Mouse (Mus musculus) liver, embryonic 11.5 days (tissue): ENCODE measurements around the gene Avpr2. TPM values are rescaled to one million over a fixed set of nuclear protein-coding genes. Genes with fewer than 3 reads are reported as not detected.
A peak's percentile ranks its signal among the peaks of the same experiment; 100 is the strongest.

Experiments
- ATAC-seq: fragments of 200-750 bp; cut with Nextera tagmentation; replicated peaks from 2 replicates; pipeline ENCODE4 v1.8.0; 2017; ENCODE audit warnings: moderate number of reproducible peaks, mild to moderate bottlenecking, moderate TSS enrichment, moderate library complexity; ENCODE audit not compliant: low FRiP score
- DNase-seq: peaks from one replicate; pipeline ENCODE4 v3.0.0-alpha.2; 2017; ENCODE audit warnings: low spot score
- H3K27ac ChIP-seq: fragments of 300-500 bp; sonication (generic); 2 replicates; pipeline ENCODE4 v1.5.1; 2014; ENCODE audit warnings: mild to moderate bottlenecking, low read depth, low read length, control low read depth
- H3K27me3 ChIP-seq: fragments of 300-500 bp; sonication (generic); replicated peaks from 2 replicates; pipeline ENCODE4 v1.6.1; 2014; ENCODE audit warnings: low read length, mixed read lengths; ENCODE audit not compliant: control insufficient read depth, insufficient read depth
- H3K36me3 ChIP-seq: fragments of 300-500 bp; sonication (generic); 2 replicates; pipeline ENCODE4 v1.6.1; 2014; ENCODE audit warnings: mild to moderate bottlenecking, low read length, moderate library complexity, mixed read lengths; ENCODE audit not compliant: control insufficient read depth, insufficient read depth
- H3K4me1 ChIP-seq: fragments of 300-500 bp; sonication (generic); replicated peaks from 2 replicates; pipeline ENCODE4 v1.6.1; 2014; ENCODE audit warnings: low read length, mixed read lengths; ENCODE audit not compliant: control insufficient read depth, insufficient read depth
- H3K4me2 ChIP-seq: fragments of 300-500 bp; sonication (generic); 2 replicates; pipeline ENCODE4 v1.6.1; 2014; ENCODE audit warnings: mild to moderate bottlenecking, control low read depth, moderate library complexity
- H3K4me3 ChIP-seq: fragments of 300-500 bp; sonication (generic); 2 replicates; pipeline ENCODE4 v1.5.1; 2014; ENCODE audit warnings: low read depth, low read length, control low read depth
- H3K9ac ChIP-seq: fragments of 300-500 bp; sonication (generic); 2 replicates; pipeline ENCODE4 v1.6.1; 2014; ENCODE audit warnings: low read depth, low read length, control low read depth
- H3K9me3 ChIP-seq: fragments of 300-500 bp; sonication (generic); 2 replicates; pipeline ENCODE4 v1.6.1; 2016; ENCODE audit warnings: low read length, inconsistent platforms, mixed read lengths; ENCODE audit not compliant: control insufficient read depth
- WGBS: fragments of 180-500 bp; shearing (Covaris S2); extraction: QIAGEN DNeasy Blood & Tissue Kit; methylation state at CpG from one replicate; pipeline ENCODE4 v1.1.7; 2014; 5-methylcytosine and 5-hydroxymethylcytosine counted together
- polyA plus RNA-seq: library from polyadenylated mRNA; unstranded; fragments of >200 nt; fragmentation: Nextera tagmentation; extraction: Ambion mirVana; gene quantifications from 2 replicates; pipeline ENCODE4 v1.2.1, GENCODE M21; 2014

Avpr2 gene
- polyA plus RNA-seq, 1 experiment from 2014 or later, result 0.22 TPM

- DNase-seq, result no peak
- peak overlapping the region; percentile 40 for H3K4me3 ChIP-seq
These were observed 18.5 kb downstream of the Avpr2 start for GRCm38 (mm10) chrX:73910451-73910850.

GRCm38 (mm10) chrX:73911156-73911555, 19.3 kb downstream of the Avpr2 start:
- WGBS, result 16% methylated on average over 24 of the region's 26 CpGs
- peak overlapping the region; percentile 75 for H3K4me2 ChIP-seq
- H3K9me3 ChIP-seq, result no peaks in the 10 kb centered on the region
- peak overlapping the region; percentile 62 for H3K9ac ChIP-seq
- no peaks in the 10 kb centered on the region for H3K36me3 ChIP-seq
- H3K27ac ChIP-seq, result peak overlapping the region; percentile 56
- peaks cover 2% of the 10 kb centered on the region for H3K4me1 ChIP-seq
- peaks cover 3% of the 10 kb centered on the region; the same call in 1 of the 2 replicates for H3K27me3 ChIP-seq
- ATAC-seq (peak; percentile 46; the same call in 1 of the 2 replicates), DNase-seq (peak; percentile 46)
- H3K4me3 ChIP-seq, result peak overlapping the region; percentile 40

More at GRCm38 (mm10) chrX:73910451-73910850, 18.5 kb downstream of the Avpr2 start:
- peak overlapping the region; percentile 56; the same call in 1 of the 2 replicates for H3K27ac ChIP-seq
- peak overlapping the region; percentile 75 for H3K4me2 ChIP-seq
- H3K36me3 ChIP-seq, result no peaks in the 10 kb centered on the region
- H3K9me3 ChIP-seq, result no peaks in the 10 kb centered on the region
- ATAC-seq, result no peak
- no peak overlapping the region; the same call in 1 of the 2 replicates for H3K9ac ChIP-seq
- H3K27me3 ChIP-seq, result peaks cover 3% of the 10 kb centered on the region; the same call in 1 of the 2 replicates
- peaks cover 2% of the 10 kb centered on the region for H3K4me1 ChIP-seq

GRCm38 (mm10) chrX:73911588-73911987, 19.7 kb downstream of the Avpr2 start:
- WGBS, result 64% methylated on average over 2 of the region's 2 CpGs
- no peaks in the 10 kb centered on the region for H3K36me3 ChIP-seq
- H3K27ac ChIP-seq, result peak overlapping the region; percentile 56
- no peak overlapping the region; the same call in 1 of the 2 replicates for H3K9ac ChIP-seq
- H3K4me1 ChIP-seq, result peaks cover 2% of the 10 kb centered on the region
- DNase-seq (no peak), ATAC-seq (no peak)
- H3K27me3 ChIP-seq, result peaks cover 3% of the 10 kb centered on the region; the same call in 1 of the 2 replicates
- peak overlapping the region; percentile 75 for H3K4me2 ChIP-seq
- H3K4me3 ChIP-seq, result no peak overlapping the region
- no peaks in the 10 kb centered on the region for H3K9me3 ChIP-seq

- H3K27ac ChIP-seq, result peak overlapping the region; percentile 70
- H3K9ac ChIP-seq, result no peak overlapping the region
- peak overlapping the region; percentile 34 for H3K4me3 ChIP-seq
- H3K9me3 ChIP-seq, result no peaks in the 10 kb centered on the region
- H3K4me2 ChIP-seq, result peak overlapping the region; percentile 64
- ATAC-seq (peak; percentile 95), DNase-seq (peak; percentile 79)
- 22% methylated on average over 31 of the region's 31 CpGs for WGBS
- H3K36me3 ChIP-seq, result no peaks in the 10 kb centered on the region; the same call in 1 of the 2 replicates
- H3K4me1 ChIP-seq, result peaks cover 2% of the 10 kb centered on the region
- H3K27me3 ChIP-seq, result peaks cover 6% of the 10 kb centered on the region; the same call in 1 of the 2 replicates
These were observed 23.2 kb downstream of the Avpr2 start for GRCm38 (mm10) chrX:73914827-73915703.

- no peak for ATAC-seq
- WGBS, result 85% methylated on average over 8 of the region's 8 CpGs
- Histone ChIP-seq H3K4me3 (no peak overlapping the region), H3K9ac (no peak overlapping the region), H3K9me3 (no peaks in the 10 kb centered on the region), H3K36me3 (no peaks in the 10 kb centered on the region; the same call in 1 of the 2 replicates), H3K4me2 (no peak overlapping the region), H3K27ac (no peak overlapping the region), H3K27me3 (peaks cover 2% of the 10 kb centered on the region; the same call in 1 of the 2 replicates), H3K4me1 (no peaks in the 10 kb centered on the region; the same call in none of the 2 replicates)
- DNase-seq, result no peak
These were observed 25.0 kb downstream of the Avpr2 start for GRCm38 (mm10) chrX:73916945-73917344.

- Histone ChIP-seq H3K9ac (no peak overlapping the region), H3K27me3 (peaks cover 2% of the 10 kb centered on the region; the same call in 1 of the 2 replicates), H3K36me3 (no peaks in the 10 kb centered on the region; the same call in 1 of the 2 replicates), H3K4me1 (no peaks in the 10 kb centered on the region; the same call in none of the 2 replicates), H3K4me3 (no peak overlapping the region), H3K4me2 (no peak overlapping the region), H3K27ac (no peak overlapping the region), H3K9me3 (no peaks in the 10 kb centered on the region)
- ATAC-seq (no peak), DNase-seq (no peak)
- 85% methylated on average over 5 of the region's 5 CpGs for WGBS
These were observed 26.7 kb downstream of the Avpr2 start for GRCm38 (mm10) chrX:73918631-73919030.

- DNase-seq (no peak), ATAC-seq (peak; percentile 32)
- no peaks in the 10 kb centered on the region for H3K9me3 ChIP-seq
- H3K27ac ChIP-seq, result peak overlapping the region; percentile 74
- H3K4me1 ChIP-seq, result no peaks in the 10 kb centered on the region
- peak overlapping the region; percentile 68 for H3K4me3 ChIP-seq
- H3K4me2 ChIP-seq, result peak overlapping the region; percentile 79
- H3K36me3 ChIP-seq, result no peaks in the 10 kb centered on the region; the same call in 1 of the 2 replicates
- H3K27me3 ChIP-seq, result peaks cover 2% of the 10 kb centered on the region
- peak overlapping the region; percentile 75 for H3K9ac ChIP-seq
- 13% methylated on average over 34 of the region's 34 CpGs for WGBS
These were observed 29.5 kb downstream of the Avpr2 start for GRCm38 (mm10) chrX:73921285-73921822.

GRCm38 (mm10) chrX:73921823-73922549, 30.1 kb downstream of the Avpr2 start, which contains the start of the genes Arhgap4 and Naa10:
Gene Arhgap4, minus strand, starts transcription at chrX:73921870.
Gene Naa10, minus strand, starts transcription at chrX:73921944.
- Histone ChIP-seq H3K36me3 (no peaks in the 10 kb centered on the region; the same call in 1 of the 2 replicates), H3K27me3 (peaks cover 2% of the 10 kb centered on the region), H3K4me3 (peak within 1 kb of the TSS; percentile 68), H3K4me2 (peak within 1 kb of the TSS; percentile 79), H3K27ac (peak within 1 kb of the TSS; percentile 79), H3K9ac (peak within 1 kb of the TSS; percentile 75), H3K4me1 (no peaks in the 10 kb centered on the region), H3K9me3 (no peaks in the 10 kb centered on the region)
- peak; percentile 97 for ATAC-seq
- WGBS, result 11% methylated on average over 42 of the region's 43 CpGs
- DNase-seq, result peak; percentile 79
